Mouse (Mus musculus) left cerebral cortex, postnatal 25 days (tissue): Measurements from ENCODE around the gene Aldh3a1. TPM values are rescaled to one million over a fixed set of nuclear protein-coding genes. Genes with fewer than 3 reads are reported as not detected.

Experiments used
- DNase-seq, 2 experiments: peaks; one replicate each; pipeline ENCODE4 v3.0.0; 2022; ENCODE audit warnings: low spot score in 2 of 2, mixed read lengths in 1 of 2
- intact Hi-C: fragments of 180-260 bp; cut with DNase I; formaldehyde crosslinking; loops from one replicate; pipeline ENCODE4 v1.15.1; 2025
- total RNA-seq, 2 experiments: library from RNA; stranded (reverse); gene quantifications; 2 replicates each; pipeline ENCODE4 v1.2.3; 2021

The Aldh3a1 gene
- total RNA-seq, 2 experiments from 2014 or later: 1.9 to 2.1 TPM

GRCm38 (mm10) chr11:61225511-61225910, 18.2 kb downstream of the Aldh3a1 start:
- DNase-seq: no peak
- intact Hi-C loops: no loop called here

- intact Hi-C loops: no loop called here
- DNase-seq: peak in 1 of 2 experiments; percentile 69
These were observed 18.6 kb downstream of the Aldh3a1 start for GRCm38 (mm10) chr11:61225941-61226412.

DNA sequence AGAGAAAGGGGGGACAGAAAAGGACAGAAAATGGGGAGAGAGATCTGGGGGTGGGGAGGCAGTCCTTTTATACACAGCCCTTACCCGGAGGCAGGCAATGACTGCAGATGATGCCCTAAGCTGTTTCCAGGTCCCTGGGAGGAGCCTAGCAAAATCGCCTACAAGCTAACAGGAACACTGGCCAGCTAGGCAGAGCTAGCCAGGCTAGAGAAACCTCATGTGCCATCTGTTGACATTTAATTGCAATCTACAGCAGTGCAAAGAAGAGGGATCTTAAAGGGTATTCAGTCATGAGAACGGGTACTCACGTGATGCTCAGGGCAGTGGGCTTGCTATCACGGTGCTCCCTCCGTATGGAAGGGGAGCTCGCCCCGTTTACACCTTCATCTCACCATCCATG, 20.5 kb downstream of the Aldh3a1 start:
- intact Hi-C loops: no loop called here
- no peak for DNase-seq

GRCm38 (mm10) chr11:61228406-61228805, 21.1 kb downstream of the Aldh3a1 start:
- DNase-seq: no peak
- intact Hi-C loops: no loop called here

DNA sequence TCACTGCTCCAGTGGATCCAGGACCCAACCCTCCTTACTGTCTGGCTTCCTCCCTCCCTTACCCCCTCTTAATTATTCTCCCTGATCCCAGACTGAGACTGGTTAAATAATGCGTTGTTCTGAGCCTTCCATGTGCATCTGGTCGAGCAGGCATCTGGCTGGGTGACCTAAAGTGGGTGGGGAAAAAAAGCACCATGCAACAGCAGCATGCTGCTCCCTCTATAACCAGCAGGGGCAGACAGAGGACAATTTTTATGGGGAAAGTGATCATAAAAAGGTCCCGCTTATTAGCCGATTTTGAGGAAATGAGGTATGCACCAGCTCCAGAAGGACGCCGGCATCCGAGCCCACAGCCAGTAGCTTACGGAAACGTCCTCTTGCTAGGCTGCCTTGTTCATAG, 24.0 kb downstream of the Aldh3a1 start:
- DNase-seq: peak; percentile 27 to 41
- intact Hi-C loops: loop anchor here (2.0 to 5.0 kb wide), 2 partner anchors 39 to 175 kb away; no protein-coding TSS in a partner anchor

DNA sequence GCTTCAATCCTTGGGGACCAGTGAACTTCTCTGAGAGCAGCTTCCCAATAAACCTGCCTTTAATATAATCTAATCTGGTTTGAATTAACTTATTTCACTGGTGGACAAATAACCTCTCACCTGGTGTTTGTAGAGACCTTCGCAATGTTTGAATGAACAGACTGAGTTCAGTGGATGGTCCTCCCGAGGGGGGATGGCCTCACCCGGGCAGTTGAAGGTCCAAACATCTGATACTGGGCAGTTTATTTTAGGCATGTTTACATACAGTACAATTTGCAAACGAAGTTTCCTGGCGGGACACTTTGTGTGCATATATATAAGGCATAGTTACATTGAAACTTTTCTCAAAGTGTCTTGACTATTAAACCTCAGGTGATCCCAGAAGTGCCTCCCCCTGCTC, 26.8 kb downstream of the Aldh3a1 start:
- intact Hi-C loops: loop anchor here (5.0 kb wide), 1 partner anchor 42 kb away; no protein-coding TSS in a partner anchor
- no peak for DNase-seq

DNA sequence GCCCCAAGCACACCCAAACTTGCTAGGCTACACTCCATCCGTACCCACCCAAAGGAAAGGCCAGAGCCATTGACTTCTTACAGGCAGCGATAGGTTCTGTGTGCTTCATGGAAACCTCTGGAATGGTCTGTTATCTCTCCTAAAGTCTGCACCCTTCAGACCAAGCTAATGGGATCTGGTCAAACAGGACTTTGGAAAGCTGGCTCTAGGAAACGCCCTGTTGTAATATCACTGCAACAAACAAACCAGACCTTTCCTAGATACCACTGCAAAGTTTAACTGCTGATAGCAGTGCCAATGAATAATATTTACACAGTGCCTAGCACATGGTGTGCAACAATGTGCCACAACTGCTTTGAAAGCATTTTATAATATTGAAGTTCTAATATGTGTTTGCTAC, 28.7 kb downstream of the Aldh3a1 start:
- DNase-seq: no peak
- intact Hi-C loops: no loop called here

DNA sequence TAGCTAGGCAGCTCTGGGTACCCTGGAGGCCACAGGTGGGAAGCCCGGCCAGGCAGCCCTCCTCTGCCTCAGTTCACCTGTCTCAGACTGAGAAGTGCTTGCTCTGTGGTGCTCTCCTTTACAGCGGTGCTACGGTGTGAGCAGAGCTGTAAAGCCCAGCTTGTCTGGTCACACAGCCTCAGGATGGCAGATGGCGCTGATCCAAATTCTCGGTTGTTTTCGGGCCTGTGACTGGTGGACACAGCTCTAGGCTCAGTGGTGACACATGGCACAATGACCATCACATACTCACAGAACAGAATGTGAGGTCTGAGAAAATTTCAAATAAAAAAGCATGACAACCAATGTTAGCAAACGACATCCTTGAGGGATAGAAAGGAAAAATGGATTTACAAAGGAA, 37.1 kb downstream of the Aldh3a1 start:
- intact Hi-C loops: no loop called here
- no peak for DNase-seq

- DNase-seq: no peak
- intact Hi-C loops: no loop called here
These were observed 44.4 kb downstream of the Aldh3a1 start for GRCm38 (mm10) chr11:61251741-61252140.

DNA sequence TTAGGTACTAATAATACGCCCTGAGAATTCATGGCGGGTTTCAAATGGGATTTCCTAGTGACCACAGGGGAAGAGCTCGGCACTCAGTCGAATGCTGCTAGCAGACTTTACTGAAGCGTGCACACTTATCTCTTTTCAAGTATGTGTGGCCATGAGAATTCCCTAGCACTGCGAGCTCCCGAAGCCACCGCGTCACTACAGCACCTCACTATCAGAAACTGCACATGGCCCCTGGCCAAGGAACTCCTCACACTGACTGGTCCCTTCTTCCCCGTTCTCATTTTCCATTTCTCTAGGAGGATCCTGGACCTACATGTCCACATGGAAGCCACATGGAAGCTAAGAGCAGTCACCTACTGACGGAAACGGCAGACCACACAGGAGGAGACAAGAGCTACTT, 45.5 kb downstream of the Aldh3a1 start:
- DNase-seq: no peak
- intact Hi-C loops: no loop called here

DNA sequence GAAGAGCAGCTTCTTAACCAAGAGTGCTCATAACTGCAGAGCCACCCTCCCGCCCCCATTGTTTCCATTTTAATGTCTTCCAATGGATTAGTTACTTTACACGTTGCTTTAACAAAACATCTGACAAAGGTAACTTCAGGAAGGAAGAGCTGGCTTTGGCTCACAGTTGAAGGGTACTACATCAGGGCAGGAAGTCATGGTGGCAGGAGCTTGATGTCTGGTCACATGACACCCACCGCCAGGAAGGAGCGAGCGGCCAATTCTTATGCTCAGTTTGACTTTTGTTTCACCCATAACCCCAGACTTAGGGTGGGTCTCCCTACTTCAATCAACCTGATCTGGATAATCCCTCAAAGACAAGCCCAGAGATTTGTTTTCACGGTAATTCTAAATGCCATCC, 51.8 kb downstream of the Aldh3a1 start:
- no peak for DNase-seq
- intact Hi-C loops: no loop called here

GRCm38 (mm10) chr11:61262516-61262915, 55.2 kb downstream of the Aldh3a1 start:
- no peak for DNase-seq
- intact Hi-C loops: no loop called here

DNA sequence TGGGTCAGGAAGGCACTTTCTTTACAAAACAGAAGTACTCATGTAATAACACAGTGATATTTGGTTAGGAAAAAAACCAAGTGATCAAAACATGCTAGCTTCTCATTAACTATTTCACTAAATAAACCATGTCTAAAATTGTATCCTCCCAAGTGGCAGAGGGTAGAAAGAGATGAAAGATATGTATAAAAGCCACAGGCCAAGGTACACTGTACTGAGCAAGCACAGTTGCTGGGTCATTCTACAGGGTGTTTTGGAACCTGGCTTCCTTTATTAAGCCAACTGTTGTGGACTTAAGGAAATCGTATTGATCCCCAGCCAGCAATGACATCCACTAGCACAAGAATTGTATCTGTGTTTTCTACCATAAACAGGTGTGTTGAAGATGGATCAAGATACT, 56.5 kb downstream of the Aldh3a1 start:
- no peak for DNase-seq
- intact Hi-C loops: no loop called here

DNA sequence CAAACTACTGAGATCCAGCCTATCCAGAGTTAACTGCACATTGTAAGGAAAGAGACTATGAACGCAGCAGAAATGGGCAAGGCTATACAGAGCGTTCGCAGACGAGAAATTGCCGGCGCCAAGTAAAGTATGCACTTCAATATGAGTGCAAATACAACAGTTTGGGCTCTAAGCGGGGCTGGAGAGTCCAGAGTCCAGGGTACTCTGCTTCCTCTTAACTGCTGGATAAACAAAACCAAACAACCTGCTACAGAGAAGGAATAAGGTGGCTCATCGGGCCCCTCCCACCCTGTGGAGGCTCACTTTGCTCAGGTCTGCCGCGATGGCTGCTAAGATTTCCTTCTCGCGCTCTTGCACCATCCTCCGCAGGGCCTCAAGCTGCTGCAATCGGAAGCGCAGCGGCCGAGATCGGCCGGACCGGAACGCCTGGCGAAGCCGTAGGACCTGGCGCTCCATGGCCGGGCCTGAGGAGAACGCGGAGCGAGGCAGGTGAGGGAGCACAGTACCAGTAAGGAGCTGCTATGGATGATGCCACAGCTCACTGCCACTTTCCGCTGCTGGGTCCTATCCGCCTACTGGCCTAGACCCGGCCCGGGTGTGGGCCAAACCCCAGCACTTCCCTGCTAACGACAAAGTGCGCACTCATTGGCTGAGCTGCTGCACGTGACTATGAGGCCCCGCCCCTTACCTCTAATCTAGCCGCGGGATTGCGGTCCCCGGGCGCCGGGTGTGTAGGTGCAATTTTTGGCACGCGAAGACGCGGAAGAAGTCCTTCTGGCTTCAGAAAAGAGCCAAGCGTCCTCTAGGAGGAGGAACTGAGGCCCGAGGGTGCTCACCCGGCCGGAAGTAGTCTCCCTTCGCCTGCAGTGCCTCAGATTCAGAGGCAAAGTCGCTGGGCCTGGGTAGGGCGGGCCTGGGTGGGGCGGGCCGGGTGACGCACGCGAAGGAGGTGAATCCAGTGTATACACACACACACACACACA, 59.5 kb downstream of the Aldh3a1 start, which contains the start of gene Aldh3a2:
Gene Aldh3a2, minus strand, starts transcription at position 914 of the 983 bp plus-strand sequence.
- peak; percentile 93 to 95 for DNase-seq
- intact Hi-C loops: no loop called here

Other genes starting within 250 kb of the Aldh3a1 start
- gene Kcnj12, start 185.0 kb upstream of the Aldh3a1 start, total RNA-seq: 10 to 100 TPM; 17.4 to 19.6 TPM
- 1 to 10 TPM; 1.4 to 1.8 TPM for gene Tnfrsf13b, start 80.8 kb upstream of the Aldh3a1 start, total RNA-seq
- gene Usp22, start 32.5 kb upstream of the Aldh3a1 start, total RNA-seq: 100 to 1,000 TPM; 202 to 220 TPM
- gene Aldh3a2, start 59.9 kb downstream of the Aldh3a1 start, total RNA-seq: 10 to 100 TPM; 48.2 to 49.2 TPM
- under 1 TPM; 0.14 to 0.37 TPM for gene Slc47a2, start 135.3 kb downstream of the Aldh3a1 start, total RNA-seq
- 1 to 10 TPM; 1.7 to 2.6 TPM for gene Slc47a1, start 170.8 kb downstream of the Aldh3a1 start, total RNA-seq
- gene Rnf112, start 246.6 kb downstream of the Aldh3a1 start, total RNA-seq: 100 to 1,000 TPM; 296 to 321 TPM